Mouse (Mus musculus) hindbrain, embryonic 12.5 days (tissue): ENCODE measurements around the gene Casz1. TPM values are rescaled to one million over a fixed set of nuclear protein-coding genes. Genes with fewer than 3 reads are reported as not detected.
A peak's percentile ranks its signal among the peaks of the same experiment; 100 is the strongest.

Experiments used
- ATAC-seq: fragments of 200-750 bp; cut with Nextera tagmentation; 2 replicates; pipeline ENCODE4 v1.8.0; 2017; ENCODE audit warnings: moderate TSS enrichment; ENCODE audit not compliant: low FRiP score
- H3K27ac ChIP-seq: fragments of 300-500 bp; sonication (generic); 2 replicates; pipeline ENCODE4 v1.5.1; 2016; ENCODE audit warnings: mild to moderate bottlenecking
- H3K27me3 ChIP-seq: fragments of 300-500 bp; sonication (generic); 2 replicates; pipeline ENCODE4 v1.6.1; 2016; ENCODE audit warnings: mild to moderate bottlenecking
- H3K36me3 ChIP-seq: fragments of 300-500 bp; sonication (generic); 2 replicates; pipeline ENCODE4 v1.6.1; 2016; ENCODE audit warnings: mild to moderate bottlenecking
- H3K4me1 ChIP-seq: fragments of 300-500 bp; sonication (generic); 2 replicates; pipeline ENCODE4 v1.6.1; 2016
- H3K4me2 ChIP-seq: fragments of 300-500 bp; sonication (generic); replicated peaks from 2 replicates; pipeline ENCODE4 v1.6.1; 2016; ENCODE audit warnings: mild to moderate bottlenecking
- H3K4me3 ChIP-seq: fragments of 300-500 bp; sonication (generic); 2 replicates; pipeline ENCODE4 v1.5.1; 2016; ENCODE audit warnings: mild to moderate bottlenecking
- H3K9ac ChIP-seq: fragments of 300-500 bp; sonication (generic); 2 replicates; pipeline ENCODE4 v1.6.1; 2016; ENCODE audit warnings: mild to moderate bottlenecking, moderate library complexity
- H3K9me3 ChIP-seq: fragments of 300-500 bp; sonication (generic); replicated peaks from 2 replicates; pipeline ENCODE4 v1.6.1; 2016; ENCODE audit warnings: mild to moderate bottlenecking
- whole genome bisulfite sequencing: fragments of 180-500 bp; shearing (Covaris S2); methylation state at CpG from one replicate; pipeline ENCODE4 v1.1.7; 2016; 5-methylcytosine and 5-hydroxymethylcytosine counted together
- polyA plus RNA-seq: library from polyadenylated mRNA; unstranded; fragments of >200 nt; fragmentation: Nextera tagmentation; extraction: Ambion mirVana; gene quantifications from 2 replicates; pipeline ENCODE4 v1.2.1, GENCODE M21; 2016

Casz1 gene
- polyA plus RNA-seq, 1 experiment from 2014 or later, result 8.9 TPM

GRCm38 (mm10) chr4:148972707-148973106 lies 168.5 kb downstream of the Casz1 start:
- Histone ChIP-seq H3K9ac (no peak overlapping the region), H3K27me3 (no peaks in the 10 kb centered on the region; the same call in 1 of the 2 replicates), H3K4me3 (no peak overlapping the region), H3K36me3 (no peaks in the 10 kb centered on the region), H3K4me1 (peaks cover 41% of the 10 kb centered on the region), H3K4me2 (no peak overlapping the region), H3K9me3 (no peaks in the 10 kb centered on the region), H3K27ac (no peak overlapping the region)
- WGBS, result 80% methylated on average over 14 of the region's 14 CpGs
- no peak for ATAC-seq

GRCm38 (mm10) chr4:148973387-148973786 lies 169.2 kb downstream of the Casz1 start:
- Histone ChIP-seq H3K4me3 (no peak overlapping the region), H3K9me3 (no peaks in the 10 kb centered on the region), H3K27me3 (no peaks in the 10 kb centered on the region; the same call in 1 of the 2 replicates), H3K4me1 (peaks cover 41% of the 10 kb centered on the region), H3K36me3 (no peaks in the 10 kb centered on the region), H3K27ac (no peak overlapping the region), H3K9ac (no peak overlapping the region), H3K4me2 (no peak overlapping the region)
- WGBS, result 68% methylated on average over 14 of the region's 14 CpGs
- ATAC-seq, result no peak

GRCm38 (mm10) chr4:148974833-148975232 lies 170.6 kb downstream of the Casz1 start:
- 59% methylated on average over 7 of the region's 7 CpGs for WGBS

GRCm38 (mm10) chr4:148978221-148978855 lies 174.1 kb downstream of the Casz1 start:
- H3K27me3 ChIP-seq, result no peaks in the 10 kb centered on the region; the same call in 1 of the 2 replicates
- WGBS, result 51% methylated on average over 9 of the region's 9 CpGs
- no peaks in the 10 kb centered on the region for H3K9me3 ChIP-seq
- H3K4me3 ChIP-seq, result no peak overlapping the region
- no peak for ATAC-seq
- no peak overlapping the region for H3K9ac ChIP-seq
- H3K27ac ChIP-seq, result 0 out of 2 replicates have a peak overlapping the region, but pooled peaks have one; percentile 13
- H3K4me1 ChIP-seq, result peaks cover 37% of the 10 kb centered on the region
- no peak overlapping the region for H3K4me2 ChIP-seq
- H3K36me3 ChIP-seq, result no peaks in the 10 kb centered on the region

More at GRCm38 (mm10) chr4:148974833-148975232, 170.6 kb downstream of the Casz1 start:
- Histone ChIP-seq H3K36me3 (no peaks in the 10 kb centered on the region), H3K4me1 (peaks cover 46% of the 10 kb centered on the region), H3K27ac (no peak overlapping the region), H3K4me3 (no peak overlapping the region), H3K4me2 (no peak overlapping the region), H3K9ac (no peak overlapping the region), H3K9me3 (no peaks in the 10 kb centered on the region), H3K27me3 (no peaks in the 10 kb centered on the region; the same call in 1 of the 2 replicates)
- 0 out of 2 replicates have a peak, but pooled peaks have one; percentile 54 for ATAC-seq

GRCm38 (mm10) chr4:148978926-148979325 lies 174.7 kb downstream of the Casz1 start:
- H3K4me1 ChIP-seq, result peaks cover 37% of the 10 kb centered on the region
- no peak for ATAC-seq

GRCm38 (mm10) chr4:148979837-148980236 lies 175.6 kb downstream of the Casz1 start:
- no peak overlapping the region for H3K4me3 ChIP-seq

More at GRCm38 (mm10) chr4:148978926-148979325, 174.7 kb downstream of the Casz1 start:
- no peaks in the 10 kb centered on the region for H3K9me3 ChIP-seq
- no peak overlapping the region for H3K9ac ChIP-seq
- H3K27me3 ChIP-seq, result no peaks in the 10 kb centered on the region; the same call in 1 of the 2 replicates
- peak overlapping the region; percentile 14; the same call in 1 of the 2 replicates for H3K27ac ChIP-seq
- H3K4me3 ChIP-seq, result no peak overlapping the region
- 90% methylated on average over 11 of the region's 11 CpGs for WGBS
- H3K36me3 ChIP-seq, result no peaks in the 10 kb centered on the region
- H3K4me2 ChIP-seq, result no peak overlapping the region

GRCm38 (mm10) chr4:148982274-148982673 lies 178.0 kb downstream of the Casz1 start:
- Histone ChIP-seq H3K9ac (no peak overlapping the region), H3K27ac (no peak overlapping the region), H3K4me1 (peaks cover 51% of the 10 kb centered on the region), H3K4me3 (no peak overlapping the region), H3K9me3 (no peaks in the 10 kb centered on the region), H3K27me3 (no peaks in the 10 kb centered on the region; the same call in 1 of the 2 replicates), H3K4me2 (no peak overlapping the region), H3K36me3 (no peaks in the 10 kb centered on the region)
- no peak for ATAC-seq
- WGBS, result 60% methylated on average over 6 of the region's 6 CpGs

More at GRCm38 (mm10) chr4:148979837-148980236, 175.6 kb downstream of the Casz1 start:
- no peaks in the 10 kb centered on the region for H3K36me3 ChIP-seq
- H3K4me2 ChIP-seq, result no peak overlapping the region
- no peak overlapping the region for H3K27ac ChIP-seq
- no peaks in the 10 kb centered on the region for H3K9me3 ChIP-seq
- no peak for ATAC-seq
- no peaks in the 10 kb centered on the region; the same call in 1 of the 2 replicates for H3K27me3 ChIP-seq
- H3K4me1 ChIP-seq, result peaks cover 34% of the 10 kb centered on the region
- no peak overlapping the region for H3K9ac ChIP-seq
- 41% methylated on average over 11 of the region's 11 CpGs for WGBS

- WGBS, result 51% methylated on average over 19 of the region's 19 CpGs
- 0 out of 2 replicates have a peak, but pooled peaks have one; percentile 10 for ATAC-seq
- no peaks in the 10 kb centered on the region for H3K9me3 ChIP-seq
Observed at GRCm38 (mm10) chr4:148984701-148985540, 180.7 kb downstream of the Casz1 start.

GRCm38 (mm10) chr4:148985541-148986476 lies 181.6 kb downstream of the Casz1 start:
- Histone ChIP-seq H3K4me3 (no peak overlapping the region), H3K4me1 (peaks cover 44% of the 10 kb centered on the region), H3K27me3 (no peaks in the 10 kb centered on the region), H3K27ac (no peak overlapping the region), H3K9ac (no peak overlapping the region), H3K4me2 (no peak overlapping the region), H3K9me3 (no peaks in the 10 kb centered on the region), H3K36me3 (no peaks in the 10 kb centered on the region)
- ATAC-seq, result peak; percentile 42; the same call in 1 of the 2 replicates
- 52% methylated on average over 24 of the region's 24 CpGs for WGBS

More at GRCm38 (mm10) chr4:148984701-148985540, 180.7 kb downstream of the Casz1 start:
- peaks cover 48% of the 10 kb centered on the region for H3K4me1 ChIP-seq
- H3K36me3 ChIP-seq, result no peaks in the 10 kb centered on the region
- no peak overlapping the region for H3K27ac ChIP-seq
- H3K4me2 ChIP-seq, result no peak overlapping the region
- no peak overlapping the region for H3K9ac ChIP-seq
- H3K27me3 ChIP-seq, result no peaks in the 10 kb centered on the region
- H3K4me3 ChIP-seq, result no peak overlapping the region

- 41% methylated on average over 2 of the region's 2 CpGs for whole genome bisulfite sequencing
- Histone ChIP-seq H3K9me3 (no peaks in the 10 kb centered on the region), H3K9ac (no peak overlapping the region), H3K27ac (no peak overlapping the region), H3K4me3 (no peak overlapping the region), H3K36me3 (no peaks in the 10 kb centered on the region), H3K27me3 (no peaks in the 10 kb centered on the region), H3K4me2 (no peak overlapping the region), H3K4me1 (peaks cover 36% of the 10 kb centered on the region)
- ATAC-seq, result no peak
Observed at GRCm38 (mm10) chr4:148990038-148990437, 185.8 kb downstream of the Casz1 start.

- 90% methylated on average over 5 of the region's 5 CpGs for WGBS
- no peaks in the 10 kb centered on the region for H3K36me3 ChIP-seq
- no peak overlapping the region for H3K4me2 ChIP-seq
- H3K9ac ChIP-seq, result no peak overlapping the region
- no peaks in the 10 kb centered on the region for H3K9me3 ChIP-seq
- no peaks in the 10 kb centered on the region for H3K27me3 ChIP-seq
- H3K4me3 ChIP-seq, result no peak overlapping the region
- no peak overlapping the region for H3K27ac ChIP-seq
- no peaks in the 10 kb centered on the region for H3K4me1 ChIP-seq
- no peak for ATAC-seq
Observed at GRCm38 (mm10) chr4:148993948-148994347, 189.7 kb downstream of the Casz1 start.
